Mouse (Mus musculus): ENCODE measurements at regions not wholly inside any gene's neighbourhood (a gene's known extent, or its start where the extent isn't known, plus 50 kb on each side); places are given as distances from the start of the nearest gene placed in this dataset.

DNA sequence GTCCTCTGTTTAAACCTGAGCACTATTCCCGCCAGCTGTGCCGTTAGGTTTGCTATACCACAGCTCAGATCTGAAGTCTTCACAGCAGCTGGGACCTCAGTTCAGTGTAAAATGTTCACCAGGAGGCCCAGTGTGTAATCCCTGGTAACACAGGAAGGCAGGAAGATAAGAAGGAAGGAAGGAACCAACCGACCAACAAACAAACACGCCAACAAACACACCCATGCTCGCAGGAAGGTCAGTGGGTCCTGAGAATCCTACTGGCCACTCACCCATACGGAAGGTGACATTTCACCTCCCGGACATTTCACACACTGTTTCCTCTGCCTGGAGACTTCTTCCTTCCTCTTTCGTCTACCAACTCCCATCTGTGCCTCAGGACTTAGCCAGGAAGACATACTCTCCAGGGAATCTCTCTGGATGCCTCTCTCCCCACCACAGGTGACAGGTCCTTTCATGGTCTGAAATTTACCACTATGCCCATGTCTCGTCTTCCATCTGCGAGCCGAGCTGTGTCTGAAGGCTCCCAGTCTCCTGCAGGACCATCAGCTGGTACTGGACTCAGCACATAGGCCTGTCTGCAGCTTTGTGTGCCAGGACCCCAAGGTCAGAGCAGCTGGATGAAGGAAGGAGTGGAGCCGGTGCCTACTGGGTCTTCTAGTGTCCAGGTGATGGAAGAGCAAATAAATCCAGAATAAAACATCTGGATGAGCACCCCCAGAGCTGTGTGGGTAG lies 61.1 kb upstream of the Xpa start:
- no peak for DNase-seq (ENCODE audit: low spot score)

GRCm38 (mm10) chr4:46258774-46259173 lies 62.7 kb upstream of the Xpa start:
- DNase-seq (ENCODE audit: low spot score): no peak

DNA sequence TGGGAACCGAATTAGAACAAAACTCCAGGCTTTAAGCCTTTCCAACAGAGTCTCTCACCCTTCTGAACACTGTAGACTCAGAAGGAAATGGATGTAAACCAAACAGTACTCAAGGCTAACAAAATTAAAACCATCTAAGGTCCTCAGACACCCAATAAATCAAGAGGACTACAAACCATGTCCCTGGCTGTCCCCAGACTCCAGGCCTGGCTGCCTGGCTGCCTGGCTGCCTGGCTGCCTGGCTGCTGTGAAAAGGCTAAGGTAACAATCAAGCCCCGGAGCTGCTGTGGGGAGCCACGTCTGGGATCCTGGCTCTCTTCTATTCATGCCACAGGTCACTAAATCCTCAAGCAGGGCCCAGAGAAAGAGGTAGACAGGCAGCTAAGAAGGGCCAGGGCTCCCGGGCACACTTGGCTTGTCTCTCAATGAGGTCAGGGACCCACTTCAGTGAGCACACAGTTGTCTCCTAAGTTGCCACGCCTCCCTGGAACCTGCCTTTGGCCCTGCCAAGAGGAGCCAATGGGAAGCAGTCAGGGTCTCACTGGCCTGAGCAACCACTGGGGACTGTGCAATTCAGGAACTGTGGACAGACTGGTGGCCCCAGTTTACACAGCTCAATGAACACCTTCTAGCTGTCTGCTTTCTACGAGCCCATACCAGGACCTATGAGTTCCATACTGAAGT lies 72.6 kb upstream of the Xpa start:
- peak; percentile 30 for DNase-seq (ENCODE audit: low spot score)

DNA sequence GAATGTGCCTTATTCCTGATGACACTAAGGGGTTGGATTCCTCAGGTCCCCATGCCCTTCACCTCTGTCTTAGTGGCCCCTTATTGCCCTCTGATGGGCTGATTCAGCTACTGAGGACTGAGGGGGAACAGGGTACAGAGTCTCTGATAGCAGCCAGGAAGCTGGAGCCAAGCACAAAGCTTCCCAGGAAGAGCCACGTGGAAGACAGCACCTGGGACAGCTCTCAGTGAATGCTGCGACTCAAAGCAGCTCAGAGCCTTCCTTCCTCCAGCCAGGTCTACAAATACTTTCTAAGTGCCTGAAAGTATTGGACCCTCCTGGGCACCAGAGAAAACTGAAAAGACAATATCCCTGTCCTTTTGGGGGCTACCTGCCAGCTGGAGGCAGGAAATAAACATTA lies 72.3 kb upstream of the Foxe1 start:
- no peak for DNase-seq (ENCODE audit: low spot score)

- no peak for DNase-seq (ENCODE audit: low spot score)
Measured at GRCm38 (mm10) chr4:46275773-46276172, 67.6 kb upstream of the Foxe1 start.

DNA sequence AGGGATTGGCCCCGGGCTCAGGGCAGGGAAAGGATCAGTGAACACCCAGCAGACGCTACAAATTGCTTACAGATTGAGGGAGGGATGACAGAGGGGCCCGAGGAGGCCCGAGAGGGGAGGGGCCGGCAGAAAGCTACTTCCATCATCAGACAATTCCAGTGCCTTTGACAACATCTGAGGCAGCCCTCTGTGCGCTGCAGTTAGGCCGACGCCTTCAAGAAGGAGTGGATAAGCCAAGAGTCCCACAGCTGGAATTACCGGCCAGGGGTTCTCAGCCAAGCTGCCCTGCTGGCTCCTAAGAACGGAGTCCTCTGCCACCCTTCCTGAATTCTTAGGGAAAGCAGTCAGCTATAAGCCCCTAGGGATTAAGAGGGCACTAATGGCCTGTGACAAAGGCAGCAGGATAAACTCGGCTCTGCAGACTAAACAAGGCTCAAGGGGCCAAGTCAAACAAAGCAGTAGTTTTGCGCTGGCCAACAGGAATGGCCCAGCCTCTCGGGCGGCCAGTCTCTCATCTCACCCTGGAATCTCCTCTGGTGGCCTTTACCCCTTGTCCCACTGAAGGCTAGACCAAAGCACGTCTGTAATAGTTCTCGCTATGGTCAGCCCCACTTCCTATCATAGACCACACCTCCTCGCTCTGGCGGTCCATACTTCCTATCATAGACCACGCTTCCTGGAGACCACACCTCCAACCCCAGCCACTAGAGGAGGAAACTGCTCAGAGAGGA lies 66.4 kb upstream of the Foxe1 start:
- DNase-seq (ENCODE audit: low spot score): peak; percentile 64

DNA sequence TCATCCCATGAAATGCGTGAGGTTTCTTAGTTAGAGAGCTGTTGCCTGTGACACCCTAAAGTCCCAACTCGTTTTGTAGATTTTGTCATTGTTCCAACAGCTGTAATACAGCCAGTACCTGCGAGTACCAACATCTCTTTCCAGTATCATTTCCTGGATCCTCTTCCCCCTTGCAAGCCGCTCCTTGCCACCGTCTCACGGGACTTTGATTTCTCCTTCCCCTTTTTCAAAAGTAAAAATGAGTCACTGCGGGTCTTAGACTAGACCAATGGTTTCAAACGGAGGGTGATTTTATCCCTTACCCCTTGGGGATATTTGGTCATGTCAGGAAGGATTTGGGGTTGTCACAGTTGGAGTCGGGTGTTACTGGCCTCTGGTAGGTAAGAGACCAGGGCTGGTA lies 56.5 kb upstream of the Foxe1 start:
- DNase-seq (ENCODE audit: low spot score): no peak

DNA sequence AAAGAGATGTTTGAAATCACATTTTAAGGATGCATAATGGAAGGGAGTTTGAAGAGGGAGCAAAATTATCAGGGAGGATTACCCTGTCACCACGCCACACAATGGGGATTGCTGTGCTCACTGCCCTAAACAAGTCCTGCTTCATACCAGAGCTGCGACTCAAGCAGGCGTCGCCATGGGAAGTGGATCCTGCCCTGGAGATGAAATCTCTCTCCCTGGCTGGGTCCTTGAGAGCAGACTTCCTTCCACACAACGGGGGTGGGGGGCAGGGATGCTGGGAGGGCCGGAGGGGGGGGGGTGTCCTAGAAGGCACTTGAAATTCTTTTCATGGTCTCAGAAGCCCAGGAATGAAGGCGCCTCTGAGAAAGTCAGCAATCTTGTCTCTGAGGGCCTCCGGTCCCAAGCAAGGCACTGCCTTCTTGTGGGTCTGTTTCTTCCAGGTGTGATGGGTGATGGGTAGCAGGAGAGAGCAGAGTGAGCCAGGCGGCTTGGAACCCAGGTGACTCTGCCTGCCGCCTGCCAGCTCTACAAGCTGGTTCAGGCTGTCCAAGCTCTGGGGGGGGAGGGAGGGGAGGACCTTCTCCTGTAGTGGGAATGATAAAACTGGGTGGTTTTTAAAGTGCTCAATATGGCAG lies 51.7 kb upstream of the Foxe1 start:
- DNase-seq (ENCODE audit: low spot score): no peak

Measured in retina, embryonic 14.5 days (tissue).